Mouse (Mus musculus) spleen, postnatal 10 days (tissue): Measurements from ENCODE around the gene Tex13c1.

Source experiments
- DNase-seq, 2 experiments: peaks; one replicate each; pipeline ENCODE4 v3.0.0; 2021 to 2022; ENCODE audit warnings: low spot score in 2 of 2

The Tex13c1 gene

DNA sequence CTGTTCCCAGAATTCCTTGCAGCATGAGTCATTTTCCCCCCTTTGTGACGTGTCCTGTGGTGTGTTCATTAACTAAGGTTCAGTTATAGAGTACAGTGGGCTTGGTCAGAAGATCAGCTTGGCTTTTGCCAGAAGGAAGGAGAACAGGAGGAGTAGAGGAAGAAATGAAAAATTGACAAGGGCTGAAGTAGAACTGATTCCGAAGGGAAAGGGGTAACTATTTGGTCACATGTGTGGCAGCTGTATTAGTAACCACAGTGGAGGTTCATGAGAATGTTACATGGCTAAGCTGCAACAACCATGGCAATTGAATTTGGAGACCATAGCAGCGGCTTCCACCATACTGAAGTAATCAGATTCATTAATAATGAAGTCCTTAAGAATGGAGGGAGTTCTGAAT, at the start of gene Tex13c1:
TSS of gene Tex13c1 (plus strand) at position 301 of the 400 bp plus-strand sequence.
- no peak for DNase-seq
